Mouse (Mus musculus): ENCODE results near the gene Mb21d2.

Gene Mb21d2

DNA sequence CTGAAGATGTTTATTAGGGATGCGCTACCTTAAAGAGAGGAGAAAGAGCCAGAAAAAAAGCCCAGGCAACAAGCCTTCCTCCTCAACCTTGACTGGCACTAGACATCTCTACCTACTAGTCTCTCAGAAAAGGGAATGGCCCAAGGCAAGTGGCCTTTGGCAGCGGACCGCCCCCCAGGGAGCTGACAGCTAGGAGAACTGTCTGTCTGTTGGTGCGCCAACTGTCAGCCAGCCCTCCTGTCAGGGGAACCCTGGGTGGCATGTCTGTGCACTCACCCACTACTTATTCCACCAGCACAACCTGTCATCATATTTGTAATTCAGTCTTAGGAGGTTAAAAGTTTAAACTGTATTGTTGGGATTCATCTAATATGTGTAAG lies 30.3 kb downstream of the Mb21d2 start:
- no peak for DNase-seq

- DNase-seq = peak; percentile 48 to 60
Observed at GRCm38 (mm10) chr16:28898509-28899160, 30.8 kb downstream of the Mb21d2 start.

DNA sequence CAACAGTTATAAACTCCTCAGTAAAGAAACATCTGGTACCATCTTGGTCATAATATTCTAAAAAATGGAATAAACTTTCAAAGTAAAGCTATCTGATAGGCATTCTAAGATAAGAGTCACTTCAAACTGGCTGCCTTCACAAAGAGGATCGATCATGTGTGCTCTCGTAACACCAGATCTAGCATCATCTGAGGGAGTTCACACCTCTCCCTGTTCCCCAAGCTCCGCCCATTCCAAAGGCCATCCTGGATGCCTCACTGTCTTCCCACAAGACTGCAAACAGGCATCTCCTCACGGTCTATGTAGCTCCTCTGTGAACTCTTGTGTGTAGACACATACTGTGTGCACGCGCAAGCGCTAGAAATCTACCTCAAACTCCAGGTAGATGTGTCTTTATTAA lies 32.9 kb downstream of the Mb21d2 start:
- no peak for DNase-seq

- DNase-seq = no peak
Observed at GRCm38 (mm10) chr16:28894872-28895271, 34.6 kb downstream of the Mb21d2 start.

GRCm38 (mm10) chr16:28893266-28893665 lies 36.2 kb downstream of the Mb21d2 start:
- DNase-seq = no peak

GRCm38 (mm10) chr16:28886201-28886745 lies 43.2 kb downstream of the Mb21d2 start:
- no peak for DNase-seq

DNA sequence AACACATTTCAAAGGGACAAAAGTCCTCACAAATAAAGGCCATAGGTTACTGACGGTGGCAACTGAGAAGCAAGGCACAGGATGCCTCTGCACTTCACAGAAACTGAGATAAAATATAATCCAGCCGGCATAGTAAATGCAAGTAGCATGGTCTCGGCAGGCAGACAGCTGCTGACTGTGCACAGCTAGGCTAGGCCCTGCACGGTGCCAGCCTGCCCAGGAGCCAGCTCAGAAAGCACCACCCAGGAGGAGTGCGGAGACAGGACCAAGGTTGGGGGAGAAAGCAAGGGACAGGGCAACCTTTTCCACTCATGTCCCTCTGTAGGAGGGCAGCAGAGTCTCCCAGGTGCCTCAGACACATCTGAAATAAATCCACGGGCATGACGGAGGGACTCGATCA lies 44.0 kb downstream of the Mb21d2 start:
- DNase-seq = no peak

DNA sequence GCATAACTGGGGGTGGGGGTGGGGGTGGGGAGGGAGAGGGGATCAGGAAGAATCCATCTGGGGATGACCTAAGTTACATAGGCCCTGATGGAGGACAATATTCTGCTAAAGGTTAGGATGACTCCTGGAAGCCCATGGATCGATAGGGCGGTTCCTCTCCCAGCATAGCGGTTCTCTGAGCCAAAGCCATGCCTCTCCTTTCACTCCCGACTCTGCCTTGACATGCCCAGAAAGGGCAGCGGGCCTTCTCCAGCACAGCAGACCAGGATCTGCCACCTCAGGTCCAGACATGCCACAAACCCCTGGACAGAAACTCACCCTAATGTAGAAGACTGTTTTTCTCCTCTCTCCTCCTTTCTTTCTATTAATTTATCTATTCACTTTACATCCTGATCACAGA lies 44.8 kb downstream of the Mb21d2 start:
- no peak for DNase-seq

DNA sequence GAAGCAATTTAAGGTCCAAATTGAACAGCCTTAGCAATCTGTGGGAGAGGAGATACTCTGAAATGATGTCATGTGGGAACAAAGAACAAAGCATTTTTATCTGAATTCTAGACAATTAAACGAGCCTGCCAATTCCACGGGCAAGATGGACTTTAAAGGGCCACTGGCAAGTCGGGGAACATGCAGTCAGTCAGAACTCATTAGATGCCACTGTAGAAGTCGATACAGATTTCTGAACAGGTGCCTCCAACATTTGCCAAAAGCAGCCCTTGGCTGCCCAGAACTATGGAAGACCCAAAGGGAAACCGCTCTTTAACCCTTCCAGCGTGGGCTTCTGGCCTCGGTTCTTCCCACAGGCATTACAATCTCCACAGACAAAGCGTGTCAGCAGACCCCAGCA lies 45.8 kb downstream of the Mb21d2 start:
- no peak for DNase-seq

DNA sequence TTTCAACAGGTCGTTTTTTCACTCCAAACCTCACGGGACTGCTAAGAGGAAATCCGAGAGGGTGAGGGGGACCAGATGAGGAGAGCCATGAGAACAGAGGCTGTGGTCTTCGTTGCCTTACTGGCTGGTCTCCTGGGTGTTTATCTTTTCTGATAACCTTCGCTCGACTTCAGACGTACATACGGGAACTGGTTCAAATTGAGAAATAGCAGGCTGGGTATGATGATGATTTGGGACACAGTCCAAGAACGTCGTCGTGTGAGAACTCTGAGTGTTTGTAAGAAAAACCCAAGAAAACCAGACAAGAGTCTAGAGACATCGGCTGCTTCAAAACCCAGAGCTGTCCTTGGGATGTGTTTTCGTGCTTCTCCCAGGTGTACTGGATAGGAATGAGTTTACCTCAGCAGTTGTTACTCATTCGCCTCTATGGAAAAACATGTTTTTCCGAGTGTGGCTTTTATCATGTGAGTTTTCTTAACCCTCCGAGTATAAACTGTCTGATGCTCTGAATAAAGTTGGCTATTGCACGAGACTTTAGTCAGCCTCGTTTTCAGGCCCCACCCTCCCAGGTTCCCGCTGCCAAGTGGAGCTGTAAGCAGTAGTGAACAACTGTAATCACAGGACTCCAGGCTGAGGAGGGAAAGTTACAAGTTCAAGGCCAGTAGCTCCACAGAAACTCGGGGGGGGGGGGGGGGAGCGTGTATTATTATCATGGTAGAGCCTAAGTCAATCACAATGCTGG lies 46.6 kb downstream of the Mb21d2 start:
- no peak for DNase-seq

- DNase-seq = no peak
Observed at GRCm38 (mm10) chr16:28881787-28882186, 47.7 kb downstream of the Mb21d2 start.

DNA sequence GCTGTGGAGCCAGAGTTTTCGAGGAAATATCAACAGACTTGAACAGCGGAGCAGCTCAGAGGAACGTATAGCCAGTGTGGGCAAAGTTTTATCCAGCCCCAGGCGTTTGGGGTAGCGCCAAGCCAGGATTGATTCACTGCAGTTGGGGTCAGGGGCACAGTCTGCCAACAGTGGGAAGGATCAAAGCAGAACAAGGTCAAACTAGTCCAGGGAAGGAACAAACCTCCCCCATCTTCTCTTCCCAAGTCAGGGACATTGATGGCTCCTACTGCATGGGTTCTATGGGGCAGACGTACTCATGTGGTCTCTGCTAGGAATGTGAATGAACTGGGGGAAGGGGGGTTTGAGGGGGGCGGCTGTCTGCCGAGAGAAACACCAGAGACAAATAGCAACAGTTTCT lies 48.7 kb downstream of the Mb21d2 start:
- DNase-seq = peak; percentile 33 to 55

DNA sequence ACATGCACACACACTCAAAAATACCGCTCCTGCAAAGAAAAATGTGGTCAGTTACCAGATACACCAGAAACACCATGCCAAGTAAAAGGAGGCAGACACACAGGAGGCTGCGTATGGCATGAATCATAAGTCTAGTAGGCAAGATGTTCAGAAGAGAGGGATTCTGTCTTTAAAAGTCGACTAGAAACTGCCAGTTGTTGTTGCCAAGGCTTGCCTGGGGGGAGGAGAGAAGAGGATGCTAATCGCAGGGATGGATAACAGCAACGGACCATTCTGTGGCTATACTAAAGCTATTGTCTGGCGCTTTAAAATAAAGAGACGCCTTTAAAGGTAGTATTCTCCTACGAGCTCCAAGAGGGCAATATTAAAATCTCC lies 49.2 kb downstream of the Mb21d2 start:
- DNase-seq = no peak

GRCm38 (mm10) chr16:28879636-28880306 lies 49.7 kb downstream of the Mb21d2 start:
- DNase-seq = no peak

DNA sequence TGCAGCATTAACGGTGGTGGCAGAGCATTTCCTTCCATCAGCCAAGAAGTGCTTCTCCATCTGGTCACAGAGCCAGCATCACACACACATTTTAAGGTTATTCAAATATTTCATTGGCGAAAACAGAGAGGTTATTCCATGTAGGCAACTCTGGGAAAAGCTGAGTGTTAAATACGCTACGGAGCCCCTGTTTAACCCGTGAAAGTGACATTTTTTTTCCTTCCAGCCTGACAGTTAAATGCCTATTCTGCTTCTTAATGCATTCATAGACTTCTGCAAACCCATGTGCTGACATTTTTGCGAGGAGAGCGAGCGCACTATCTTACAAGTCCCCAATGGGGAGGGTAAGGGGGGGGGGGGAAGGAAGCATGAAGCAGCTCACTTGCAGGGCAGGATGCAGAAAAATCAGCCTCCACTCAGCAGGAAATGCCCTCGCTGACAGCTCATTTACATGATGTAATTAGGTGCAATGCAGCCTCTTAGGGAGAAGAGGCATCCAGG lies 52.3 kb downstream of the Mb21d2 start:
- no peak for DNase-seq

- DNase-seq = no peak
Observed at GRCm38 (mm10) chr16:28873404-28873895, 56.0 kb downstream of the Mb21d2 start.

DNA sequence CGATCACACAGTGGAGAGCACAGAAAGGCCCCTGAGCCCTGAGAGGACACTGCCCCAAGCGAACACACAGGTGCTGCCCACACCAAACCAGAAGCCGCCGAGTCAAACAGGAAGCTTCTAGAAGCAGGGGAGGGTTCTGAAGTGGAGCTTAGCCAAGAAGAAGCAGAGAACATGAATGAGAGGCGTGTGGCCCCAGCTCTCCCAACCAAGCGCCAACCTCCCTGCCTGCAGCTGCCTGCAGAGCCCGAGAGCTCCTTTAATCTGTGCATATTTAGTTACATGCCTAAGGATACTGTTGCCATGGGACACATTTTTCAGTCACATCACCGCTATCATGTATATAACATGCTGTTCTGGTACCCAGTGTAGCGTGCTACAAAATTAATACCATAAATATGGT lies 58.6 kb downstream of the Mb21d2 start:
- DNase-seq = peak in 1 of 2 experiments; percentile 39

- no peak for DNase-seq
Observed at GRCm38 (mm10) chr16:28870456-28870855, 59.0 kb downstream of the Mb21d2 start.

- no peak for DNase-seq
Observed at GRCm38 (mm10) chr16:28868864-28869263, 60.6 kb downstream of the Mb21d2 start.

- DNase-seq = no peak
Observed at GRCm38 (mm10) chr16:28866584-28867295, 62.7 kb downstream of the Mb21d2 start.

DNA sequence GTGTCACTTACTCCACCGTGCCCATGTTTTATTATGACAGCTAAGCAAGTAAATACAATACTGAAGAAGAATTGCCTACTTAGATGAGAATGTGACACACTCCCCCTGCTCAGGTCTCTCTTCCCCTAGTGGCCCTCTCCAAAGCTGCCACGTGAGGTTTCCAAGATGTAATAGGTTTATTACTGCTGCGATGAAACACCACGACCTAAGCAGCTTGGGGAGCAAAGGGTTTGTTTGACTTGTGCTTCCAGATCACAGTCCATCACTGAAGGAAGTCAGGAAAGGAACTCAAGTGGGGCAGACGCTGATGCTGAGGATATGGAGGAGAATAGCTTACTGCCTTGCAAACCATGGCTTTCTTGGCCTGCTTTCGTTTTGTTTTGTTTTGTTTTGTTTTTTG lies 65.9 kb downstream of the Mb21d2 start:
- DNase-seq = no peak

GRCm38 (mm10) chr16:28862093-28862492 lies 67.4 kb downstream of the Mb21d2 start:
- DNase-seq = peak in 1 of 2 experiments; percentile 36

DNA sequence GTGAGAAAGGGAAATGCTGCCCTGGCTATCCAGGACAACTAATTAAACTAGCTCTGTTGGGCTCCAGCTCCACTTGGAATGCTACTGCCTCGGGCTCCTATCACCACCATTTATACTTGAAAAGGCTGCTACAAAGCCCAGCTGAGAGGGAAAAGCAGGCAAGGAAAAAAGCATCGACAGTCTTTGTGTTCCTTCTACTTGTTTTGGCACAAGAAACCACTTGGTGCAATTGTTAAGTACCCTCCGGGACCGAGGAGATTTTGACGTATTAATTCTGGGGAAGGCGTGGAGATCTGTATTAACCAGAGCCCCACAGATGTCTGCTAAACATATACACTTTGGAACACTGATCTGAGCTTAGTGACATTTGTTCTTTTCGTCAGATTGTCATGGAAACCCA lies 69.8 kb downstream of the Mb21d2 start:
- DNase-seq = no peak
